Mouse (Mus musculus): ENCODE measurements around the gene Brsk2. TPM values are rescaled to one million over a fixed set of nuclear protein-coding genes. Genes with fewer than 3 reads are reported as not detected.
A peak's percentile ranks its signal among the peaks of the same experiment; 100 is the strongest.
"Not testable (repeated sequence)": the region's sequence is repeated elsewhere in the genome, so short reads cannot be mapped to it uniquely, and the experiment has no call there.

The Brsk2 gene
- 0.35 and 0.48 TPM in 2 replicates for polyA plus RNA-seq (2015; fragmentation: Nextera tagmentation; extraction: Ambion mirVana)

GRCm38 (mm10) chr7:141948906-141949798 lies at the start of gene Brsk2:
Brsk2 (plus strand) TSS chr7:141949751.
- H3K4me3 ChIP-seq, result peak within 1 kb of the TSS; percentile 57
- ATAC-seq (ENCODE audit: extremely low read depth, insufficient number of reproducible peaks, low FRiP score, low TSS enrichment), result peak; percentile 68; the same call in 1 of the 2 replicates
- H3K27ac ChIP-seq (replicated peaks), result no peak within 1 kb of the TSS
- H3K9ac ChIP-seq, result peak within 1 kb of the TSS; percentile 71
- no peaks in the 10 kb centered on the region for H3K36me3 ChIP-seq
- H3K4me1 ChIP-seq, result peaks cover 14% of the 10 kb centered on the region
- 2% methylated on average over 55 of the region's 55 CpGs for WGBS
- peaks cover 97% of the 10 kb centered on the region for H3K27me3 ChIP-seq (replicated peaks)
- H3K9me3 ChIP-seq, result peaks cover 4% of the 10 kb centered on the region; the same call in 1 of the 2 replicates
- H3K4me2 ChIP-seq, result peak within 1 kb of the TSS; percentile 84

- peak; percentile 8; the same call in 1 of the 2 replicates for ATAC-seq (ENCODE audit: extremely low read depth, insufficient number of reproducible peaks, low FRiP score, low TSS enrichment)
- WGBS, result 1% methylated on average over 16 of the region's 16 CpGs
Observed at GRCm38 (mm10) chr7:141901825-141902224, 47.7 kb upstream of the Brsk2 start.

GRCm38 (mm10) chr7:141902269-141902729 lies 47.3 kb upstream of the Brsk2 start:
- Histone ChIP-seq H3K9ac (peak overlapping the region; percentile 98), H3K27me3 (replicated peaks) (peaks cover 36% of the 10 kb centered on the region), H3K4me1 (peaks cover 34% of the 10 kb centered on the region), H3K36me3 (no peaks in the 10 kb centered on the region), H3K27ac (replicated peaks) (peak overlapping the region; percentile 66; the same call in 1 of the 2 replicates), H3K4me3 (peak overlapping the region; percentile 93), H3K4me2 (peak overlapping the region; percentile 96), H3K9me3 (peaks cover 4% of the 10 kb centered on the region; the same call in 1 of the 2 replicates)
- under 1% methylated on average over 42 of the region's 44 CpGs for WGBS
- peak; percentile 90 for ATAC-seq (ENCODE audit: extremely low read depth, insufficient number of reproducible peaks, low FRiP score, low TSS enrichment)

More at GRCm38 (mm10) chr7:141901825-141902224, 47.7 kb upstream of the Brsk2 start:
- peaks cover 36% of the 10 kb centered on the region for H3K27me3 ChIP-seq (replicated peaks)
- H3K4me1 ChIP-seq, result peaks cover 39% of the 10 kb centered on the region
- peak overlapping the region; percentile 96 for H3K4me2 ChIP-seq
- H3K4me3 ChIP-seq, result peak overlapping the region; percentile 93
- H3K9me3 ChIP-seq, result peaks cover 4% of the 10 kb centered on the region; the same call in 1 of the 2 replicates
- H3K9ac ChIP-seq, result peak overlapping the region; percentile 98
- no peaks in the 10 kb centered on the region for H3K36me3 ChIP-seq
- peak overlapping the region; percentile 66; the same call in 1 of the 2 replicates for H3K27ac ChIP-seq (replicated peaks)

- Histone ChIP-seq H3K4me1 (peaks cover 31% of the 10 kb centered on the region), H3K36me3 (no peaks in the 10 kb centered on the region), H3K9ac (peak overlapping the region; percentile 79), H3K27me3 (replicated peaks) (peaks cover 36% of the 10 kb centered on the region), H3K4me3 (peak overlapping the region; percentile 93), H3K4me2 (peak overlapping the region; percentile 96), H3K27ac (replicated peaks) (0 out of 2 replicates have a peak overlapping the region, but pooled peaks have one; percentile 37), H3K9me3 (peaks cover 4% of the 10 kb centered on the region; the same call in 1 of the 2 replicates)
- no peak for ATAC-seq (ENCODE audit: extremely low read depth, insufficient number of reproducible peaks, low FRiP score, low TSS enrichment)
- 61% methylated on average over 4 of the region's 4 CpGs for WGBS
Observed at GRCm38 (mm10) chr7:141902791-141903190, 46.8 kb upstream of the Brsk2 start.

- Histone ChIP-seq H3K4me3 (no peak overlapping the region), H3K27me3 (replicated peaks) (peaks cover 81% of the 10 kb centered on the region), H3K4me1 (no peaks in the 10 kb centered on the region), H3K4me2 (no peak overlapping the region), H3K36me3 (no peaks in the 10 kb centered on the region), H3K27ac (replicated peaks) (no peak overlapping the region), H3K9me3 (no peaks in the 10 kb centered on the region), H3K9ac (no peak overlapping the region)
- ATAC-seq (ENCODE audit: extremely low read depth, insufficient number of reproducible peaks, low FRiP score, low TSS enrichment), result no peak
- 60% methylated on average over 6 of the region's 6 CpGs for WGBS
Observed at GRCm38 (mm10) chr7:141908591-141908990, 41.0 kb upstream of the Brsk2 start.

- 50% methylated on average over 3 of the region's 3 CpGs for WGBS
- no peak overlapping the region for H3K9ac ChIP-seq
- no peak overlapping the region for H3K27ac ChIP-seq (replicated peaks)
- no peaks in the 10 kb centered on the region for H3K9me3 ChIP-seq
- no peaks in the 10 kb centered on the region for H3K36me3 ChIP-seq
- H3K4me3 ChIP-seq, result no peak overlapping the region
- no peak for ATAC-seq (ENCODE audit: extremely low read depth, insufficient number of reproducible peaks, low FRiP score, low TSS enrichment)
- no peaks in the 10 kb centered on the region for H3K4me1 ChIP-seq
- peaks cover 68% of the 10 kb centered on the region for H3K27me3 ChIP-seq (replicated peaks)
- no peak overlapping the region for H3K4me2 ChIP-seq
Observed at GRCm38 (mm10) chr7:141911305-141911704, 38.2 kb upstream of the Brsk2 start.

- WGBS, result 73% methylated on average over 2 of the region's 2 CpGs
- no peaks in the 10 kb centered on the region for H3K36me3 ChIP-seq
- ATAC-seq (ENCODE audit: extremely low read depth, insufficient number of reproducible peaks, low FRiP score, low TSS enrichment), result no peak
Observed at GRCm38 (mm10) chr7:141918407-141918806, 31.1 kb upstream of the Brsk2 start, which contains the start of gene Tollip. Tollip (minus strand) TSS chr7:141918507.

GRCm38 (mm10) chr7:141924121-141924520 lies 25.4 kb upstream of the Brsk2 start:
- H3K4me3 ChIP-seq; H3K9me3 ChIP-seq; H3K27me3 ChIP-seq (replicated peaks); H3K27ac ChIP-seq (replicated peaks); H3K9ac ChIP-seq; H3K36me3 ChIP-seq; H3K4me1 ChIP-seq; H3K4me2 ChIP-seq; ATAC-seq (ENCODE audit: extremely low read depth, insufficient number of reproducible peaks, low FRiP score, low TSS enrichment): not testable (repeated sequence)
- WGBS, result 90% methylated on average over 17 of the region's 17 CpGs

More at GRCm38 (mm10) chr7:141918407-141918806, 31.1 kb upstream of the Brsk2 start, which contains the start of gene Tollip:
- no peak within 1 kb of the TSS for H3K4me3 ChIP-seq
- H3K27me3 ChIP-seq (replicated peaks), result peaks cover 21% of the 10 kb centered on the region
- H3K4me2 ChIP-seq, result no peak within 1 kb of the TSS
- H3K4me1 ChIP-seq, result no peaks in the 10 kb centered on the region
- H3K9ac ChIP-seq, result no peak within 1 kb of the TSS
- H3K9me3 ChIP-seq, result no peaks in the 10 kb centered on the region
- no peak within 1 kb of the TSS for H3K27ac ChIP-seq (replicated peaks)

GRCm38 (mm10) chr7:141924917-141925316 lies 24.6 kb upstream of the Brsk2 start:
- peaks cover 16% of the 10 kb centered on the region for H3K27me3 ChIP-seq (replicated peaks)
- no peaks in the 10 kb centered on the region for H3K9me3 ChIP-seq
- no peak overlapping the region for H3K27ac ChIP-seq (replicated peaks)
- no peak overlapping the region for H3K4me2 ChIP-seq
- ATAC-seq (ENCODE audit: extremely low read depth, insufficient number of reproducible peaks, low FRiP score, low TSS enrichment), result no peak
- WGBS, result 11% methylated on average over 7 of the region's 7 CpGs
- no peaks in the 10 kb centered on the region for H3K36me3 ChIP-seq
- no peak overlapping the region for H3K9ac ChIP-seq
- H3K4me3 ChIP-seq, result no peak overlapping the region
- no peaks in the 10 kb centered on the region for H3K4me1 ChIP-seq

- Histone ChIP-seq H3K4me3 (no peak overlapping the region), H3K27ac (replicated peaks) (no peak overlapping the region), H3K9me3 (no peaks in the 10 kb centered on the region), H3K4me2 (no peak overlapping the region), H3K9ac (no peak overlapping the region), H3K27me3 (replicated peaks) (peaks cover 29% of the 10 kb centered on the region), H3K4me1 (no peaks in the 10 kb centered on the region), H3K36me3 (no peaks in the 10 kb centered on the region)
- WGBS, result 35% methylated on average over 10 of the region's 10 CpGs
- no peak for ATAC-seq (ENCODE audit: extremely low read depth, insufficient number of reproducible peaks, low FRiP score, low TSS enrichment)
Observed at GRCm38 (mm10) chr7:141928642-141929041, 20.9 kb upstream of the Brsk2 start.

GRCm38 (mm10) chr7:141934128-141934898 lies 15.2 kb upstream of the Brsk2 start:
- no peak for ATAC-seq (ENCODE audit: extremely low read depth, insufficient number of reproducible peaks, low FRiP score, low TSS enrichment)
- H3K27me3 ChIP-seq (replicated peaks), result peaks cover 59% of the 10 kb centered on the region
- H3K9me3 ChIP-seq, result no peaks in the 10 kb centered on the region
- no peaks in the 10 kb centered on the region for H3K4me1 ChIP-seq
- WGBS, result 58% methylated on average over 7 of the region's 7 CpGs
- no peak overlapping the region for H3K9ac ChIP-seq
- no peaks in the 10 kb centered on the region for H3K36me3 ChIP-seq
- H3K4me3 ChIP-seq, result no peak overlapping the region
- no peak overlapping the region for H3K4me2 ChIP-seq
- no peak overlapping the region for H3K27ac ChIP-seq (replicated peaks)
